Mouse (Mus musculus) mature B cell (primary cell): Measurements from ENCODE around the gene Chrm1.

Source experiments
- in situ Hi-C: fragments of 300-500 bp; cut with MboI; formaldehyde crosslinking; loops from 2 replicates; pipeline ENCODE4 v1.14.3; 2019

Gene Chrm1

DNA sequence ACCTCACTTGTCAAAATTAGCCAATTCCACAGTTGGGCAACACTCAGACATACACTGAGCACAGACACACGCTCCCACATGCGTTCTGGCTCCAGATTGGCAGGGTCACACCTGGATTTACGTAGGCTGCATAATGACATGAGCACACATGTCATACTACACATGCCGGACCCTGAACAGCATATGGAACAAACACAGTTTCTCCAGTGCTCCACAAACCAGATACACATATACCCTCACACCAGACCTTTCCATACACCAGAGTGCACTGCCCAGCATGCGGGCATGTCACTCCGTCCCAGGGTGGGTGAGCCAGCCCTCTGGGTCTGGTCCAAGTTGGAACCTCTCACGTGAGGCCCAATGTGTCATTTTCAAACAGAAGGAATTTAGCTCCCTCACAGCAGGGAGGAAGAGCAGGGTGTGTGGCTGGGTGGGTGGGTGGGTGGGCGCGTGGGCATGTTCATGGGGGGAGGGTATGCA, at the start of gene Chrm1:
Gene Chrm1, plus strand, starts transcription at position 430 of the 480 bp plus-strand sequence.
- in situ Hi-C loops = no loop called here

DNA sequence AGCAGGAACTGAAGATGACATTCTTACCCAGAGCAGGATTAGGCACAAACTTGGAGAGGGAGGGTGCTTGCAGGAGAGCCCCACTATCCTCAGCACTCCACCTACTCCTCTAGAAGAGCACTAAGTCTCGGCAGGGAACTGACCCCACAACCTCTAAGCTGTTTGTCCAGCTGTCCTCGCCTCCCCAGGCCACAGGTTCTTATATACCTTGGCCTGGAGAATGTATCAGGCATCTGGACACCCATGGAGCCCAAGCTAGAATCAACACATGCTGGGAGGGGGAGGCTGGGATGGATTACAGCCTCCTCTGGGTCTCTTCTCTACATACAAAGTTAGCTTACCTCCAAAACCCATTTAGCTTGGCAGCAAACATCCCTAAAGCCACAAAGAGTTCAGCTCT, 49.2 kb upstream of the Chrm1 start:
- in situ Hi-C loops = no loop called here

DNA sequence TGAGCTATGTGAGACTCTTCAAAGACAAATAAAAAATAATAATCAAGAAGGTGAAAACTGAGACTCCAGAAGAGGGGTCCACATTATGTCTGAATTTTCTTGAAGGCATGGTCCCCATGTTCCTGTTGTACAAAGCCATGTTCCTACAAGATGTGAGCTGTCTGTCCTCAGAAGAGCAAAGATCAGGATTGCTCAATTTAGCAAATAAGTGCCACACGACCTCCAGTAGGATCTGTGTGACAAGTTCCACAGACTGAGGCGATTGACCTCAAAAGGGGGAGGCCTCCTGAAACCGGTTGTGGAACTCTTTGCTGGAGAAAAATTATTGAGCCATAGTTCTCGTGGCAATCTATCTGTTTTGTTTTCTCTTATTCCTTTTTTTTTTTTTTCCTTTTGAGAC, 47.3 kb upstream of the Chrm1 start:
- in situ Hi-C loops = no loop called here

DNA sequence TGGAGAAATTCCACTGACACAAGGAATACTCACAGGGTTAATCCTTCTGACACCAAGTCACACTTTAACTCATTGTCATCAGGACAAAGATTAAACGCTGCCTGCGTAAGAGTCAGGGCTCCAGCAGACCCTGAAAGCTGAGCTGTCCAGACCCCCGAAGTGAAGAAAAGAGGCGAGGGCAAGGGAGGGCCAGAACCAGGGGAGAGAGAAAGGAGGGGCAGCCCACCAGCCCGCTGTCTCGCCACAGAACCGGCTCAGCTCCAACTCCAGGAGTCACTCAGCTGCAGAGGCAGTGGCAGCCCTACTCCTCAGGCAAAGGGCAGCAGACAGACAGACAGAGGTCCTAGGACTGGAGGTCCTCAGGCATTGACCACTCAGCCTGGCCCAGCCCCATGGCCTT, 45.7 kb upstream of the Chrm1 start, which contains the start of gene Slc22a6:
Gene Slc22a6, plus strand, starts transcription at position 136 of the 400 bp plus-strand sequence.
- in situ Hi-C loops = no loop called here

DNA sequence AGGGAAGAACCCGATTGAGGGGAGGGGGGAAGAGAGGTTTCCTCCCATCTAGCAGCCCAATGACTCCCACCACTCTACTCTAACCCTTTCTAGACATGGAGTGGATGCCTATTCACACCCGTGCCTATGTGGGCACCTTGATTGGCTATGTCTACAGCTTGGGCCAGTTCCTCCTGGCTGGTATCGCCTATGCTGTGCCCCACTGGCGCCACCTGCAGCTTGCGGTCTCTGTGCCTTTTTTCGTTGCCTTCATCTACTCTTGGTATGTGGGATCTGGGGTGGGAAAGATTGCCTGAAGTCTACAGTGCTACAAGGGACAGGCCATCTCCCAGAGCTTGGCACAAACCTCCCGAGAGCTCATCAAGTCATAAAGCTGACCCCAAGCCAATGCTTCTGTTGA, 42.5 kb upstream of the Chrm1 start:
- in situ Hi-C loops = no loop called here

DNA sequence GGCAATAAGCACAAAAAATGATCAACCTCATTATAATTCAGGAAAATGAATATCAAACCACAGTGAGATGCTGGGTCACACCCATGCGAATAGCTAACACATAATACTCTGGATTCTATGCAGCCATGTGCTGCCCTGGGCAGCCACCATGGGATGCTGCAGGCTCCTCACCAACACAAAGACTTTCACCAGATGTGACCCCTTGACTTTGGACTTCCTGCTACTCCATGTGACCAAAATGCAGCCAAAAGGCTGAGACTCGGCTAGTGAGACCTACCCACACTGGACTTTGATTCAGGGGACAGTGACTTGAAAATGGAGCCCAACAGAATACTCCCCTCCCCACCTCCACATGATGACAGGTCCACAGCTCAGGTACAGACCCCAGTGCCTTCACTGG, 33.3 kb upstream of the Chrm1 start:
- in situ Hi-C loops = no loop called here

DNA sequence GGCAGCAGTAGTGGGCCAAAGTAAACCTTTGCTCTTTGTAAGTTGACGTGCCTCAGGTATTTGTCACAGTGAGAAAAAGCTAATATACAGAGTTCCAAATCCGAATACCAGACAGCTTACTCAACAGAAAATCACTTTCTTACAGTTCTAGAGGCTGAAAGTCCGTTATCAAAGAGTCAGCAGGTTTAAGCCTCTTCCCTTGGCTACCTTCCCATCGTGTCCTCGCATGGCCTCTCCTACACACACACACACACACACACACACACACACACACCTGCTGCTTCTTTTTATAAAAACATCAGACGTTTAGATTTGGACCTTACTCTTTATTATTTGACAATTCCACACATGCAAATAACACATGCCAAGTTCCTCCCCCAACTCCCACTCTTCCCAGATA, 32.8 kb upstream of the Chrm1 start:
- in situ Hi-C loops = no loop called here

DNA sequence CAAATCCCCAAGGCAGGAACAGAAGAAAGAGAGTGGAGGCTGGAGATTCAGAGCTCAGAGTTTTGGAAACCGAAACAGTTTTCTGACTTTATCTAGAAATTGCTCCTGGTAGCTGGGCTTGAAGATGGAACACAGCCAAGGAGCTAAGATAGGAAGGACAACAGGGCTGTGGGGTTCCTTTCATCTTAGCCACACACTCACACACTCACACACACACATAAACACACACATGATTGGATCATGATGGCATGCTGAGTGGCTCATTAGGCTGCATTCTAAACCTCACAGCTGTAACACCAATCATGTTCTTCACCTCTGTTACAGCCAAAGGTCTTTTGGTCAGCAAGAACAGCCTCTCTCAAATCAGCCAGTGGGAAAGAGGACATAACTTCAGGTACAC, 31.6 kb upstream of the Chrm1 start:
- in situ Hi-C loops = no loop called here

DNA sequence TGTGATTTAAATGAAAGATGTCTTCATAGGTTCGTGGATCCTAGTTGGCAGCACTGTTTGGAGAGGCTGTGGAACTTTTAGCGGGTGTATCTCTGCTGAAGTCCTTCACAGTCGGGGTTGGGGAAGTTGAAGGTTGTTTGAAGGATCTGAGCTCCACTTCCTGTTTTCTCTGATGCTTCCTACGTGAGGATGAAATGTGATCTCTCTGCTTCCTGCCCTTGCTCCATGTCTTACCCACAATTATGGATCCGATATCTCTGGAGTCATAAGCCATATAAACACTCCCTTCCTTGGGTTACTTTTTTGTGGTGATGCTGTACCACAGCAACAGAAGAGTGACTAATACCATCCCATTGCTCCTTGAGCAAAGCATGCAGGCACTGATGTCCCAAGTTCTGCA, 21.5 kb upstream of the Chrm1 start:
- in situ Hi-C loops = no loop called here

DNA sequence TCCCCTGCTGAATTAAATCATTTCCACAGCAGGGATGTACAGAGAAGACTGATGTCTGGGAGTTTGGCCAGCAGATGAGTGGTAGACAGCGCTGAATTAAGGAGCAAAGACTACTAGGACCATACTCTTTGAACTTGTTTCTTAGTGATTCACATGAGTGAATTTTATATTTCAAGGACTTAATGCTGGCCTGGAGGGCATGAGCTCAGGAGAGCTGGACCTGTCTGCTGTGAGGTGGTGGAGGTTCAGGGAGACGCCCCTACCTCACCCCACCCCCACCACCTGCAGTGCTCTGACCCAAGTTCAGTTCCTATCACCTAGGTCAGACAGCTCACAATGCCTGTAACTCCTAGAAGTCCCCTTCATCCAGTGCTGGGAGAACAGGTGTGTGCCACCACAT, 17.2 kb upstream of the Chrm1 start:
- in situ Hi-C loops = no loop called here

DNA sequence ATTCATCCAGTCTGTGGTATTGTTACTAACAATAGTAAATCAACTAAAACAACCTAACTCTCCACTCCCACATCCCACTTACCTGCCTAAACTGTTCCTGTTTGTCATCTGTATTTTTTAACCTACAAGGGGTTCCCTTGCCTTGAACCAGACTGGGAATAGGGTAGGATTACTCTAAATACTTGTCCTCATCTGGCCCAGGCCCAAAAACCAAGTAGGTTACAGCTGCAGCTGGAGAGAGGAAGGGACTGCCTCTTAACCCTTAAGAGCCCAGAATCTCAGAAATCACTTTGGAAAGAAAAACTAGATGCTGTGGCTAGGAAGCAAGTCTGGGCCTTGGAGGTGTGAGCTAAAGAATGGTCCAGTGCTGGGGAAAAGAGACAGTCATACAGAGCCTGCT, 7.8 kb upstream of the Chrm1 start:
- in situ Hi-C loops = no loop called here

DNA sequence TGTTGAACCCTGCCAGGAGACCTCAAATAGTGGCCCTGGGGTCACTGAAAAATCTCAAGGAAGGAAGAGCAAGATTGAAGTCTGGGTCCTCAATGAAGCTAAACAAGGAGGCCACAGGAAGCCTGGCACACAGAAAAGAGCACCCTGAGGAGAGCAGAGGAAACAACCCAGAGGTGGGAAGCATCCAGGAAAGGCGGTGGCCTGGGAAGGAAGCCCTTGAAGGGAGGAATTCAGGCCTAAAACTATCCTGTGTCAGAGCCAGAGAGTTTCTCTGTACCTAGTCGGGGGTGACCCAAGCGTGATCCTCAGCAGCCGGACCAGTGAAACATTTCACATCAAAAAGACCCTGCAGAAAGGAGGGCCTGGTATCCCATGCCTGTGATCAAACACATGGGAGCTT, 7.2 kb upstream of the Chrm1 start:
- in situ Hi-C loops = no loop called here

DNA sequence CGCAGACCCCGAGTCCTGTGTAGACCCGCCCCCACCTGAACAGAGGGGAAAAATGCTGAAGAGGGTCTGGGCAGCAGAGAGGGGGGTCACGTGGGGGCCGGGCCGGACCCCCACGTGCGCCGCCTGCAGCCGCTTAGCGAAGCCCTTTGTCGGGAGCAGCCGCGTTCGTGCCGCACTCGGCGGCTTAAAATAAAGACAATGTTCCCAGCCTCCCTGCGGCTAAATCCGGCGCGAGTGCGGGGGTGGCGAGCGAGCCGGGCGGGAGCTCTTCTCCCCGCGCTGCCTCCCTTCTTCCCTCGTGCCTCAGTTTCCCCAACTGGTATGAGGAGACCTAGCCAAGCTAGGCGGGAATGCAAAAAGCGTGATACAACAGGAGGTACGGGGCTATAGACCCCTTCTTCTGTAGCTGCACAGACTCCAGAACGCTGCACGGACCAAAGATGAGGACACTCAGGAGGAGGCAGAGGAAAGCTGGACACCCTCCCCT, 1.7 kb upstream of the Chrm1 start:
- in situ Hi-C loops = no loop called here

DNA sequence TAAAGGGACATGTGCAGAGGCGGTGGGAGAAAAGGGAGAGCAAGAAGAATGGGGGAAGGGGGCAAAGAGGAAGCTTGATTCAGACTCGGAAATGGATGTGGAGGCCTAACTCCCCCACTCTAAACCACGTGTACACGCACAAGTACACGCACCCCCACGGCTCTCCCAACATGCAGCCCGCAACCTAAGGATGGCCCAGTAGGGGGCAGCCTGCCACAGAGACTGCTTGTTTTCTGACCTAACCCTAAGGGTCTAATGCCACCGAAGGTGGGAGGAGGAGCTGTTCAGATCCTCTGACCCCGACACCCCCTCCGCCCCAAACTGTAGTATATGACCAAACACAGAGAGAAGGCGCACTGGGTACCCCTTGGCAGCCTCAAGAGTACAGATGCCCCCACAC, 1.3 kb upstream of the Chrm1 start:
- in situ Hi-C loops = no loop called here

DNA sequence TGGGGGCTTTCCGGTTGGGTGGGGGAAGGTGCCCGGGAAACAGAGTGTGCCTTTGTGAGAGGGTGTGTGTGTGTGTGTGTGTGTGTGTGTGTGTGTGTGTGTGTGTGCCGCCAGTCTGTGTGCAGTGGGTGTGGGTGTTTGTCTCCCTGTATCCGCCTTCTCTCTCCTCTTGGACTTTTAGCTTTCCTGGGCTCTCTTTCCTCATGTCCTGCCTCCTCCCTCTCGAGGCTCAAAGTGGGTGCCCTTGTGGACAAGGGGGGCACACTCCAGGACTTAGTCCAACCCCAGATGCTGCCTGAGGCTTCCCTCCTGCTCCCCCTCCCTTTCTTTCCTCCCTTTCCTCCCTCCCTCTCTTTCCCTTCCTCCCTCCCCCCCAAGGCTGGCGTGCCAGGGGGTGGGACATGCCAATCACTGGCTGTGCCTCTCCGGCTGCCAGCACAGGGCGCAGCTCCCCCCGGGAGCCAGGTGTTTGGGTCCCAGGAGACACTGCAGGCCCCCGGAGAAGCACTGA, 377 bp downstream of the Chrm1 start:
- in situ Hi-C loops = no loop called here

DNA sequence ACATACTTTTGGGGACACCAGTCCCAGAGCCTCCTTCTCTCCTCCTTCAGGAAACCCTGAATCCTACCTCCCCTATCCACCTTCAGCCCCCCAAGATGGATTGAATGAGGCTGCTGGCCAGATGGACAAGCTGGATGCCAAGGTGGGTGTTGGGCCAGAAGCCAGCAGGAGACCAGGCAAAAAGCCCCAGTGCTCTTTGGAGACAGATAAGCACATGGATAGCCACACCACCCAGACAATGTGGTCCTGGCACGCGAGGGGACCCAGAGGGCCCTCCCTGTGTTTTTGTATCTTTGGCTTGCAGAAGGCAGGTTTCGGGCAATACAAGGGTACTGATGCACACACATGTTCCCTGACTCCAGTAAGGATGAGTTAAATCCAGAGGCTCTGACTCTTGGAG, 1.3 kb downstream of the Chrm1 start:
- in situ Hi-C loops = no loop called here

DNA sequence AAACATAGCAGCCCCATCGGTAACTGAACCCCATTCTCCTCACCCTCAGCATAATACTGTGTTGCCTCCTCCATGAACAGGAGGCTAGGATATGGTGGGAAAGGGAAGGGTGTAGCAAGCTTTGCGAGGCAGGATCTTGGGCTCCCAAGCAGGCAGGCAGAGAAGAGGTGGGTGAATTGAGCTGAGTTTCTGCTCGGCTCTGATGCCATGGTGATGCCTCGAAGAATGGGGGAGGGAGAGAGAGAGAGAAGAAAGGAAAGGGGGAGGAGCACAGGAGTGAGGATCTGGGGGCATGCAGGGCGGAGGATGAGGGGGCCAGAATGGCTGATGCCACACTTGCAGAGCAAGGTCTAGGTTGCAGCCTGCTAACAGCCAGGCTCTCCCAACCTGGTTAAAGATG, 2.2 kb downstream of the Chrm1 start:
- in situ Hi-C loops = no loop called here

DNA sequence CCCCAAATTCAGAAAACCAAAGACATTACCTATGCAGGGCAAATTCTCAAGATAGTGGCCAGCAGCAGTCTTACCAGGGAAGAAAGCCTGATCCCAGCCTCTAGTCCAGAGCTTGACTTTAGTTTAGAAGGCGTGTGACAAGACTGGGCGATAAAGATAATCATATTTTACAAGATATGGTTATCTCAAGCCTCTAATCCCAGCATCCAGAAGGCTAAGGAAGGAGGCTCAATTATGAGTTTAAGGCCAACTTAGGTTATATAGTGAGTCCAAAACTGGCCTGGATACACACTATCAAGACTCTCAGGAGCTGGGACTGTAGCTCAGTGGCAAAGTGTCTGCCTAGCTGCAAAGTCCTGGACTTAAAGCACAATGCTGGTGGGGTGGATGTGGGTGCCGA, 9.3 kb downstream of the Chrm1 start:
- in situ Hi-C loops = no loop called here

DNA sequence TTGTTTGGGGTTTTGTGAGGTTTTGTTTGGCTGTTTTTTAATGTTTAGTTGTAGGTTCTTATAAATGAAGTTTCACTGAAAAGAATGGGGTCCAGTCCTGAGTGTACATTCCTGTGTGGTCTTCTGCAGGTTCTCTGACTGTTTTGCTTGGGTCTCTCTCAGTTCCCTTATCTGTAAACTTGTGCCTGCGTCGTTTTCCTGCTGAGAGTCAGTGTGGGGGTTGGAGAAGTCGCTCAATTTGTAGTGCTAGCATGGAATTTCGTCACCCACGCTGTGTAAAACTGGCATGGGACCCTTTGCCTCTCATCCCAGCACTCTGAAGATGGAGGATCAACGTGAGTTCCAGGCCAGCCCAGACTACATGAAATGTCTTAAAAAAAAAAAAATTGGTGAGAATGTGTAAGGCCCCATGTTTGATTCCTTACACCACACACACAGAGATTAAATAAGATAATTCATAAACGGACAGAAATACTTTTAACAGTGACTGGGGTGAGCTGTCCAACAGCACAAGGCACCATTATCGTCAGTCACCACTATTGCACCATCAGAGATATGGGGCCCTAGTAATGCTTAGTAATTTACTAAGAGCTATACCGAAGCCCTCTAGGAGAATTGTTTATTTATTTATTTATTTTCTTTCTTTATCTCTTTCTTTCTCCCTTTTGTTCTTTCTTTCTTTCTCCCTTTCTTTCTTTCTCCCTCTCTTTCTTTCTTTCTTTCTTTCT, 9.9 kb downstream of the Chrm1 start:
- in situ Hi-C loops = no loop called here

DNA sequence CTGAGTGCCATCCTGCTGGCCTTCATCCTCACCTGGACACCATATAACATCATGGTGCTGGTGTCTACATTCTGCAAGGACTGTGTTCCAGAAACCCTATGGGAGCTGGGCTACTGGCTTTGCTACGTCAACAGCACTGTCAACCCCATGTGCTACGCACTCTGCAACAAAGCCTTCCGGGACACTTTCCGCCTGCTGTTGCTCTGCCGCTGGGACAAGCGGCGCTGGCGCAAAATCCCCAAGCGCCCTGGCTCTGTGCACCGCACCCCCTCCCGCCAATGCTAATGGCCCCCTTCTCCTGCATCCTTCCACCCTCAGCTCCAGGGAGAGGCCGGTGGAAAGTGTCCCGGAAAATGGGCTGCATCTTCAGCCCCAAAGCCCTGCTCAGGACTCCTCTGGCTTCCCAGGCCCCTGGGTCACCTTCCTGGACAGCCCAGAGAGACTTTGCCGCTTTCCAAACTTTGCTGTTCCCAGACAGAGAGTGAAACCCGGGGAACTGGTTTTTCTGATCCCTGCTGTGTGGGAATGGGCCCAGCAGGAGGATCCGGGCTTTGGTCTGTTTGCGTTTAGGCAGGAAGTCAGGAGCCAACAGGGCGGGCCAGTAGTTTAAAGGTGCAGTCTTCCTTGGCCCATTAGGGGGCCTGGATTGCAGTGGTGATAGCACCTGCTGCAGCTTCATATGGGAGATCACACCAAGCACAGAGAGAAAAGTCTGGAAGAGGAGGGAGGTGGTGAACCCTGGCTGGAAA, 15.6 kb downstream of the Chrm1 start:
- in situ Hi-C loops = no loop called here

DNA sequence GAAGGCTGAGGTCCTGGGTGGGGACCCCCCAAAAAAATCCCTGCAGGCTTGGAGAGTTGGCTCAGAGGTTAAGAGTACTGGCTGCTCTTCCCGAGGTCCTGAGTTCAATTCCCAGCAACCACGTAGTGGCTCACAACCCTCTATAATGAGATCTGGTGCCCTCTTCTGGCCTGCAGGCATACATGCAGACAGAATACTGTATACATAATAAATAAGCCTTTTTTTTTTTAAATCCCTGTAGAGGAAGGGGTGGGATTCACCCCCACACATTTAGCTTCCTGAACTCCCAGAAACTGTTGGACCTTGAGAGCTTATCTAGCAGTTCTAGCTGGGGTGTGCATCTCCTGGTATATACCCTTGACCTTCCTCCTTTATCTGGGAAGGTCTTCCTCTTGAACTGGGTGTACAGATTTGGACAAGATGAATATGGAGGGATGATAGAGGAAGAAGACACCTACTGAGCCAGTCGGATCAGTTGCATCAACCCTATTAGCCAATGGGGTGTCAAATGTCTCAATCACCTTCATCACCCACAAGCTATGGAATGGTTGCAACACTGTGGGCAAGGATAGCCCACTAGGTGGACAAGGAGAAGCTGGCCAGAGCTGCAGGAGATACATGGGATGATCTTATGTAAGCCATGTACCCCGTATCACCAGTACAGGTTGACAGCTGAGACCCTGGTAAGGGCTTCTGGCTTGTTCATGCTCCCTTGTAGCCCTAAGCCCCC, 18.2 kb downstream of the Chrm1 start:
- in situ Hi-C loops = loop anchor here (10.0 kb wide), 1 partner anchor 117 kb away; no protein-coding TSS in a partner anchor

DNA sequence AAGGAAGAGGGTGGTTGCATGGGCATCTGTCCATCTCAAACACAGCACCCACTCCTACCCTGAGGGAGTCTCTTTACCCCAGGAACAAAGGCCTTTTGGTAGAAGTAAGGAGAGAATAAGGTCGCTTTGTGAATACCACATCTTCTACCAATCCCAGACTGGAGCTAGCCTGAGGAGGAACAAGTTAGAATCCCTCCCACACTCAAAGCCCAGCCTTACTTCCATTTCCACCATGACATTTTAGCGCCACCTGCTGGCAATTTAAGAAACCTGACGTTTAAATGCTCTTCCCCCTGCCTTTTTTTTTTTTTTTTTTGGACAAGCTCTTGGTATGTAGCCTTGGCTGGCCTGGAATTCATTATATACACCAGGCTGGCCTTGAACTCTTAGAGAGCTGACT, 19.4 kb downstream of the Chrm1 start:
- in situ Hi-C loops = loop anchor here (10.0 kb wide), 1 partner anchor 118 kb away; no protein-coding TSS in a partner anchor
